Mouse (Mus musculus) small intestine, adult 2 months (tissue): ENCODE data around the gene Odc1. TPM values are rescaled to one million over a fixed set of nuclear protein-coding genes. Genes with fewer than 3 reads are reported as not detected.

Source experiments
- H3K27ac ChIP-seq: fragments of 200-500 bp; 2 replicates; pipeline ENCODE4 v1.5.1; 2012; ENCODE audit warnings: low read depth, low read length, control low read depth, inconsistent platforms; ENCODE audit not compliant: insufficient read depth
- H3K27me3 ChIP-seq: fragments of 200-500 bp; 2 replicates; pipeline ENCODE4 v1.6.1; 2012; ENCODE audit warnings: mild to moderate bottlenecking, moderate library complexity, low read length, inconsistent platforms; ENCODE audit not compliant: control insufficient read depth, insufficient read depth
- H3K36me3 ChIP-seq: fragments of 200-500 bp; 2 replicates; pipeline ENCODE4 v1.6.1; 2012; ENCODE audit warnings: mild to moderate bottlenecking, low read length, control low read depth, inconsistent platforms; ENCODE audit not compliant: control insufficient read depth, insufficient read depth
- H3K4me1 ChIP-seq: fragments of 200-500 bp; 2 replicates; pipeline ENCODE4 v1.6.1; 2012; ENCODE audit warnings: low read length, inconsistent platforms, mixed read lengths; ENCODE audit not compliant: control insufficient read depth, insufficient read depth, insufficient read length
- H3K4me3 ChIP-seq: fragments of 200-500 bp; 2 replicates; pipeline ENCODE4 v1.5.1; 2012; ENCODE audit warnings: low read depth, mild to moderate bottlenecking, control low read depth, inconsistent platforms, low read length, moderate library complexity
- CTCF ChIP-seq: fragments of 200-500 bp; IDR thresholded peaks from 2 replicates; pipeline ENCODE4 v1.5.1; 2012; ENCODE audit warnings: low read depth, mild to moderate bottlenecking, control low read depth, inconsistent platforms, low read length, moderate library complexity, mixed read lengths; ENCODE audit not compliant: insufficient replicate concordance, insufficient read length; ENCODE audit errors: extremely low read depth
- POLR2A ChIP-seq: fragments of 200-500 bp; IDR thresholded peaks from 2 replicates; pipeline ENCODE4 v1.6.1; 2012; ENCODE audit warnings: low read depth, mild to moderate bottlenecking, control low read depth, inconsistent platforms, low read length, moderate library complexity
- WGBS: fragments of 180-500 bp; shearing (Covaris S2); methylation state at CpG from one replicate; pipeline ENCODE4 v1.1.7; 2018; 5-methylcytosine and 5-hydroxymethylcytosine counted together
- polyA plus RNA-seq: library from polyadenylated mRNA; depleted of rRNA; stranded (reverse); fragments of >200 nt; gene quantifications from 2 replicates; pipeline ENCODE4 v1.2.3, GENCODE M21; 2012

The Odc1 gene
- polyA plus RNA-seq, 1 experiment: 113 TPM

- Histone ChIP-seq H3K27ac (peak overlapping the region; percentile 39; the same call in 1 of the 2 replicates), H3K4me1 (peaks cover 12% of the 10 kb centered on the region; the same call in 1 of the 2 replicates), H3K4me3 (no peak overlapping the region), H3K36me3 (peaks cover 28% of the 10 kb centered on the region), H3K27me3 (no peaks in the 10 kb centered on the region)
- 18% methylated on average over 3 of the region's 3 CpGs for WGBS
- TF ChIP-seq CTCF (no peak), POLR2A (no peak)
Measured at GRCm38 (mm10) chr12:17551208-17551995, 6.8 kb downstream of the Odc1 start.

GRCm38 (mm10) chr12:17552420-17552819, 7.8 kb downstream of the Odc1 start:
- Histone ChIP-seq H3K27ac (no peak overlapping the region), H3K36me3 (peaks cover 23% of the 10 kb centered on the region), H3K4me1 (peaks cover 12% of the 10 kb centered on the region; the same call in 1 of the 2 replicates), H3K27me3 (no peaks in the 10 kb centered on the region), H3K4me3 (no peak overlapping the region)
- no peak for TF ChIP-seq CTCF
- TF ChIP-seq POLR2A: no peak
- WGBS: 88% methylated on average over 3 of the region's 3 CpGs

GRCm38 (mm10) chr12:17552949-17553348, 8.4 kb downstream of the Odc1 start:
- no peak for TF ChIP-seq POLR2A
- no peak for TF ChIP-seq CTCF
- Histone ChIP-seq H3K27me3 (no peaks in the 10 kb centered on the region), H3K36me3 (peaks cover 20% of the 10 kb centered on the region), H3K27ac (no peak overlapping the region), H3K4me3 (no peak overlapping the region), H3K4me1 (peaks cover 12% of the 10 kb centered on the region; the same call in 1 of the 2 replicates)
- WGBS: 62% methylated on average over 2 of the region's 2 CpGs

DNA sequence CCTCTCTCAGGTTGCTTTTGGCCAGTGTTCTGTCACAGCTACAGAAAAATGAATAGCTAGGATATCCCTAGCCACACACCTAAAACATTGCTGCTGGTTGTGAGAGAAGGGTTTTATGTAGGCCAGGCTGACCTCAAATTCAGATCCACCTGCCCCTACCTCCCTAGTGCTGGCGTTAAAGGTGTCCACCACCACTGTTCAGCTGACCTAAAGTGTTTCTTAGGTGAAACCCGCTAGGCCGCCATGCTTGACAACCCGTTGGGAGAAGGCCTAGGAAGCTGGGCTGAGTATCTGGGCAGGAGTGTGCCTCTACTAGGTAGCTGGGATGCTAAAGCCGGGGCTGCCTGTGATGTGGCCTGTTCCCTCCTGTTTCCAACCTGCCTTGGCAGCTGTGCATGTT, 9.0 kb downstream of the Odc1 start:
- WGBS: 77% methylated on average over 5 of the region's 5 CpGs
- TF ChIP-seq CTCF (no peak), POLR2A (no peak)

GRCm38 (mm10) chr12:17554200-17554951, 9.8 kb downstream of the Odc1 start:
- Histone ChIP-seq H3K4me3 (no peak overlapping the region), H3K27ac (no peak overlapping the region), H3K27me3 (no peaks in the 10 kb centered on the region), H3K4me1 (peaks cover 12% of the 10 kb centered on the region; the same call in 1 of the 2 replicates), H3K36me3 (peaks cover 9% of the 10 kb centered on the region)
- WGBS: 38% methylated on average over 15 of the region's 15 CpGs
- 0 out of 2 replicates have a peak, but pooled peaks have one; percentile 9 for TF ChIP-seq POLR2A
- TF ChIP-seq CTCF: peak; percentile 93

More for the DNA sequence above, 9.0 kb downstream of the Odc1 start:
- H3K4me1 ChIP-seq: peaks cover 12% of the 10 kb centered on the region; the same call in 1 of the 2 replicates
- no peaks in the 10 kb centered on the region for H3K27me3 ChIP-seq
- no peak overlapping the region for H3K27ac ChIP-seq
- no peak overlapping the region for H3K4me3 ChIP-seq
- peaks cover 14% of the 10 kb centered on the region for H3K36me3 ChIP-seq

DNA sequence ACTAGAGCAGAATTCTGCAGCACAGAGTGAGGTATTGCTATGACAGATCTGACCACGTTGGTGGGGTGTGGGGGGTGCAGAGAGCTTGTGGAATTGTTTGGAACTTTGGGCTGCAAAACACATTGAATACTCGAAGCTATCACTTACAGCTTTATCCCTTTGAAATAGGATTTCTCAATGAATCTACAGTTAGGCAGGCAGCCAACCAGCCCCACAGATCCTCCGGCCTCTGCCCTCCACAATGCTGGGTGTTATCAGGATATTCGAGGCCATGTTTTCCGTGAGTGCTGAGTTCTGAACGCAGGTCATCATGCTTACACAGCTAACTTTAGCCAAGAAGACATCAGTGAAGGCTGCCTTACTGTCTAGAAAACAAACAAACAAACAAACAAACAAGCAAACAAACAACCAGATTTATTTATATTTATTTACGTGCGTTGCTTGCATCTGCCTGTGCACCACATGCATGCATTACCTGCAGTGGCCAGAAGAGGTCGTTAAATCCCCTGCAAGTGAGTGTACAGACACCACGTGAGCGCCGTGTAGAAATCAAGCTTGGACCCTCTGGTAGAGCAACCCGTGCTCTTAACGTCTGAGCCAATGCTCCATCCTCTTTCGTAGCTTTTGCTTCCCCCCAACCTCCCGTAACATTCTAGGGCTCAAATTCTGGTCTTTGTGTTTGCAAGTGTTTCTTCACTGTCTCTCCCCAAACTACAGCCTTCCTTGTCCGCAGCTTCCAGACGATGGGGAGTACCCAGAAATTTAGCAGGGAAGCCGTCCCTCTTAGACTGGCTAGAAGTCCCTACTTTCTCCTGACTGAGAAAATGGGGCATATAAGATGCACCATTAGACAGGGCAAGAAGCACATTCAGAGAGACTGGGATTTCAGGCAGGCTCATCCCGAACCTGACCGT, 12.1 kb downstream of the Odc1 start:
- no peaks in the 10 kb centered on the region for H3K27me3 ChIP-seq
- WGBS: 35% methylated on average over 21 of the region's 21 CpGs
- TF ChIP-seq POLR2A: no peak
- peak; percentile 67; the same call in 1 of the 2 replicates for TF ChIP-seq CTCF

GRCm38 (mm10) chr12:17557344-17557966, 12.9 kb downstream of the Odc1 start:
- no peaks in the 10 kb centered on the region for H3K27me3 ChIP-seq
- 88% methylated on average over 7 of the region's 7 CpGs for WGBS
- TF ChIP-seq POLR2A: no peak
- no peak for TF ChIP-seq CTCF
- no peaks in the 10 kb centered on the region for H3K36me3 ChIP-seq
- peaks cover 6% of the 10 kb centered on the region; the same call in 1 of the 2 replicates for H3K4me1 ChIP-seq
- H3K4me3 ChIP-seq: no peak overlapping the region
- H3K27ac ChIP-seq: no peak overlapping the region

More for the DNA sequence above, 12.1 kb downstream of the Odc1 start:
- peaks cover 6% of the 10 kb centered on the region; the same call in 1 of the 2 replicates for H3K4me1 ChIP-seq
- H3K4me3 ChIP-seq: no peak overlapping the region
- peaks cover under 1% of the 10 kb centered on the region; the same call in 1 of the 2 replicates for H3K36me3 ChIP-seq
- H3K27ac ChIP-seq: no peak overlapping the region
